Mouse (Mus musculus): ENCODE results near the gene Etv6.

Etv6 gene

GRCm38 (mm10) chr6:134043545-134043944 lies 8.0 kb downstream of the Etv6 start:
- no peak for DNase-seq (ENCODE audit: low read depth, low spot score)

DNA sequence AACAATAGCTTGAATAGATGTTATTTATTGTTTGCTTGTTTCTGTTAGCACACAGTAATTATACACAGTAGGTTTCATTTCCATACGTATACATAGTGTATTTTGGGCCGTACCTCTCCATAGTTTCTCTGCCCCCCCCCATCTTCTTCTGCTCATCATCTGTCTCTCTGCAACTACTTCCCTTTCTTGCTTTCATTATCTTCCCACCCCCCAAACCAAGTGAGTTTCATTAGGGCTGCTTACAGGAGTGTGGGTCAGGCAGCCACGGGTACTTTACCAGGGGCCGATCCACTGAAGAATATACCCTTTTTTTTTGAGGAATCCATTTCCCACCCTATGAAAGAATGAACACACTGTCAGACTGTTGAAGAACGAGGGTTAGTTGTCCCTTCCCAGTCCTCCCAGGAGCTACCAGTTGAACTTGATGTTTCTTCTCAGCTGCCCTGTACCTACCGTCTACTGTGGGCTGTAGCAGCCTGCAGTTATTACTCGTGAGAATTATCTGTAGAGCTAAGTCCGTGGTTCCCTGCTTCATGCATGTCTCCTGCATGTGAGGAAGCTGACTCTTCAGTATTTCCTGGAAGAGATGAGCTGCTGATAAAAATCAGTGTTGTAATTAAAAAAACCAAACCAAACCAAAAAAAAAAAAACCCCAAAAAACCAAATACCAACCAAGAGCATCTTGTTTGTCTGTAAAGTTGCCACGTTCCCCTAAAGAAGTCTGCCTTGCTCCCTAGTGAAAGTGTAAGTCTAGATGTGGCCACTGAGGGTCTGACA lies 9.8 kb downstream of the Etv6 start:
- no peak for DNase-seq (ENCODE audit: low read depth, low spot score)

GRCm38 (mm10) chr6:134046136-134046535 lies 10.6 kb downstream of the Etv6 start:
- DNase-seq (ENCODE audit: low read depth, low spot score) = no peak

- DNase-seq (ENCODE audit: low read depth, low spot score) = no peak
Observed at GRCm38 (mm10) chr6:134047249-134047648, 11.7 kb downstream of the Etv6 start.

- no peak for DNase-seq (ENCODE audit: low read depth, low spot score)
Observed at GRCm38 (mm10) chr6:134047974-134048373, 12.5 kb downstream of the Etv6 start.

DNA sequence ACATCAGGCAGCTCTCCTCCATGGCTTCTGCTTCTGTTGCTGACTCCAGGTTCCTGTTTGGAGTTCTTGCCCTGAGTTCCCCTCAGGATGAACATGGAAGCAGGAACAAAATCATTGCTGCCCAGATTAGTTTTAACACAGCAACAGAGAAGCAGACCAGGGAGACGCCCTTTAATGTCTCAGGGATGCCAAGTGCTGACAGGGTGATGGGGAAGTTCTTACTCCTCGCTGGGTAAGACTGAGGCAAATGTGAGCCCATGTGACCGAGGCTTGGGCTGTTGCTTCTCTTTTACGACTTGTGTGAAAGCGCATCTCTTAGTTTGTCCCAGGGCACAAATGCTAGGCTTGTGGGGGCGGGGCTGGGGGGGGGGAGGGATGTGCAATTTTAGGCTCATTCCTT lies 13.5 kb downstream of the Etv6 start:
- no peak for DNase-seq (ENCODE audit: low read depth, low spot score)

GRCm38 (mm10) chr6:134050466-134050865 lies 15.0 kb downstream of the Etv6 start:
- no peak for DNase-seq (ENCODE audit: low read depth, low spot score)

DNA sequence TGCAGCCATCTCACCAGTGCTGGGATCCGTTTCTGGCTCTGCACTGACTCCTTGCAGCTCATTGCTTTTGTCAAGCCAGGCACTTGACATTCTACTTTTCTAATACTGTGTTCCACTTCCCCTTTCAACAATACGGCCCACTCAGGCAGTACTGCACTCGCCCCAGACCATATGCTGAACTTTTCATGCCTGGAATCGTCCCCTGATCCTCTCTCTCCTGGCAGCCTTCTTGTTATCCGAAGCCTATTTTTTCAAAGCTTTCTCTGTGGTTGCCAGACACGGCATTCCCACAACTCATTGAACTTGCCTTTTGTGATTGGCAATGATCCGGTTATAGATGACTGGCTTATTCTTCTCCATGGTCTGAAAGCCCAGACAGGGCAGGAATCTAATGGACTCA lies 16.4 kb downstream of the Etv6 start:
- no peak for DNase-seq (ENCODE audit: low read depth, low spot score)

- no peak for DNase-seq (ENCODE audit: low read depth, low spot score)
Observed at GRCm38 (mm10) chr6:134053146-134053545, 17.6 kb downstream of the Etv6 start.

- DNase-seq (ENCODE audit: low read depth, low spot score) = no peak
Observed at GRCm38 (mm10) chr6:134053566-134053965, 18.1 kb downstream of the Etv6 start.

DNA sequence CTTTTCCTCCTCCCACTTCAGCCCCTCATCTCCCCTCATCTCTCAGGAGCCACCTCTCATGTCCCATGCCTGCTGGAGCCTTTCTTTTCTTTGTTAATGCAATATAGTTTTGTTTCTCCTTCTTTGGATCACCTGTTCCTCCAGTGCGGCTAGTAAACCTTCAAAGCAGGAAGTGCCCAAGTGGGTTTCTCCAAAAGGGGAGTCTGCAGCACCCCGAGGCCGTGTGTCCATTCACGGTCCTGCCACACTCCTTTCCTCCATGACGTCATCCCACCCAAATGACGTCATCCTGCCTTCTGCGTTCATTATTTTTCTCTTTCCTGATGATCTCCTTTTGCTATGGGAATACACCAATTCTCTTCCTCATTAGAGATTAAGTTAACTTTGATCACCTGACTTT lies 20.1 kb downstream of the Etv6 start:
- DNase-seq (ENCODE audit: low read depth, low spot score) = no peak

GRCm38 (mm10) chr6:134058451-134058850 lies 23.0 kb downstream of the Etv6 start:
- no peak for DNase-seq (ENCODE audit: low read depth, low spot score)

DNA sequence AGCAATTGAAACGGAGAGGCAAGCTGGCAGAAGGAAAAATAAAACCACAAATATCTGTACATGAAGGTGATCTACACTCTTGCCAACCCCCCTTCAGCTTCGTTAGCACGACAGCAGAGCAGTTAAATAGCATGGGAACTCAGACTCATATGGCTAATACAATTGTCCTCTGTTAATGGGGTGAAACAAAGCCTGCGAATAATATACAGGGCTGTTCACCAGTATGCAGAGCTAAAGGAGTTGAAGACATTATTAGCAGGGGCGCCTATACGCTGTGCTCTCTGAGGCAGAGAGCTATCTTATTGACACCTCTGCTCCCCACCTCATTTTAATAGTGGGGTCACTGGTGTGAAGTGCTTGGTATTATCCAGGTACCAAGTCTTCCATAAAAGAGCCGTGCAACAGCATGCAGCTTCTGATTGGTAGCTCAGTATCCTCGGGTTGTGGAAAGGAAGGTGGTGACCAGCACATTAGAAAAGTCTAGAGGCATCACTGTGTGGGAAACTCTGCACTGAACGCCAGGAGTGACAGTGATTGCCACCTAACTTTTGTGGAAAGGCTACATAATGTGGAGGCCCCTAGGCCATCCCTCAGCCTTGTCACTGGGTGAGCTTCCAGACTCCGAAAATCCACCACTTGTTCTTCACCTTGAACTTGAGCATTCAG lies 23.5 kb downstream of the Etv6 start:
- DNase-seq (ENCODE audit: low read depth, low spot score) = no peak

GRCm38 (mm10) chr6:134059552-134059891 lies 24.0 kb downstream of the Etv6 start:
- no peak for DNase-seq (ENCODE audit: low read depth, low spot score)

- DNase-seq (ENCODE audit: low read depth, low spot score) = no peak
Observed at GRCm38 (mm10) chr6:134060036-134060435, 24.5 kb downstream of the Etv6 start.

DNA sequence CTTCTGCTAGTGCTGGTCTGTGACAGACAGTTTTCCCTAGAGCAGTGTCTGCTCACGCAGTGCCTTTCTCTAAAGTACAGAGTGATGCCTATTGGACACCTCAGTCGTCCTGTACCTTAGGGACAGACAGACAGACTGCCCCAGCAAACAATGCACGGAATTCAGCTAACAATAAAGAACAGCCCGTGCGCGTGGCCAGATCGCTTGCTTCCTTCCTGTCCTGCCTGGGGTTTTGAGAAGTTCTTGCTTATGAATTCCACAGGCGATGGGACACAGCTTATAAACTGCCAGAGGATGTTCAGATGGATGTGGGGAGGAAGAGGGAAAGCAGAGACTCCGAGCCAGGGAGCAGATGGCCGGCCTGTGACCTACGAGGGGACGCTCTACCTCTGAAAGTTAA lies 25.3 kb downstream of the Etv6 start:
- no peak for DNase-seq (ENCODE audit: low read depth, low spot score)

DNA sequence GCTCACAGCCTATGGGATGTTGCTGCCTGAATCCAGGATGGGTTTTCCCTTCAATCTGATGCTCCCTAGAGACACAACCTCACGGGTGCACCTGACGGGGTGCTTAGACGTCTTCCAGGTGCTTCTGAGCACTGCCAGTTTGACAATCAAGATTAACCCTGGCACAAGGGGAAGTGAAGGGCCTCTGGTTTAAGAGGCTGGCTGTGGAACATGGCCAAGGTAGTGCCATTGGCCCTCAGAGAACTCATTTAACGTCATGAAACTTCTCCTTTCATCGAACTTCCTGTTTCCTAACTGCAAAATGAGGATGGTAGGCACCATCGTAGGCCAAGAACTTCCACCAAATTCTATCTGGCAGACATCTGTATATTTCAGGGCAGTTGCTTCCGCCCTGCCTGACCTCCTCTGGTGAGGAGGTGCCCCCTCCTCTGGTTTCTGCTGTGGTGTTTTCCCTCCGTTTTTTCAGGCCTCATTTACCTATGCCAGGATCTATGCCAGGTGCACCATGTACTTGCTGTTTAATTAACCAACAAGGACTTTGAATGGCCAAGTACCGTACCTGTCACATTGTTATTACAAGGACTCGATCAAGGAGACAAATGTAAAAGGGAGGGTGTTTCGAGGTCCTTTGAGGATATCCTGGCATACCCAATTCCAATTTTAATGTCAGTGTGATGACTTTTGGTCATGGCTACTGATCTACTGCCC lies 29.7 kb downstream of the Etv6 start:
- DNase-seq (ENCODE audit: low read depth, low spot score) = no peak

- no peak for DNase-seq (ENCODE audit: low read depth, low spot score)
Observed at GRCm38 (mm10) chr6:134066112-134066511, 30.6 kb downstream of the Etv6 start.

DNA sequence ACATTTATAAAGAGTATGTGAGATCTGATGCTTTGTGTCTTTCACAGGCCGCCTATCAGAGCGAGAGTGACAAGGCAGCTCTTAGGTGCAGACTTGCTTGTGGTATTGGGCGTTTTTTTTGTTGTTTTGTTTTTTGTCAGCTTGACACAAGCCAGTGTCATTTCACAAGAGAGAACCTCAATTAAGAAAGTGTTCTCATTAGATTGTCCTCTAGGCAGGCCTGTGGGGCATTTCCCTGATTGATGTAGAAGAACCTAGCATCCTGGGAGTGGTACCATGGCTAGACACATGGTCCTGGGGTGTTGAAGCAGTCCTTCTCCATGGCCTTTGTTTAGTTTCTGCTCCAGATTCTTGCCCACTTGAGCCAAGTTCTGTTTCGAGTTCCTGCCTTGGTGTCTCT lies 31.5 kb downstream of the Etv6 start:
- no peak for DNase-seq (ENCODE audit: low read depth, low spot score)

- no peak for DNase-seq (ENCODE audit: low read depth, low spot score)
Observed at GRCm38 (mm10) chr6:134067536-134067935, 32.0 kb downstream of the Etv6 start.

- DNase-seq (ENCODE audit: low read depth, low spot score) = no peak
Observed at GRCm38 (mm10) chr6:134072439-134072838, 36.9 kb downstream of the Etv6 start.

GRCm38 (mm10) chr6:134072906-134073305 lies 37.4 kb downstream of the Etv6 start:
- DNase-seq (ENCODE audit: low read depth, low spot score) = no peak

DNA sequence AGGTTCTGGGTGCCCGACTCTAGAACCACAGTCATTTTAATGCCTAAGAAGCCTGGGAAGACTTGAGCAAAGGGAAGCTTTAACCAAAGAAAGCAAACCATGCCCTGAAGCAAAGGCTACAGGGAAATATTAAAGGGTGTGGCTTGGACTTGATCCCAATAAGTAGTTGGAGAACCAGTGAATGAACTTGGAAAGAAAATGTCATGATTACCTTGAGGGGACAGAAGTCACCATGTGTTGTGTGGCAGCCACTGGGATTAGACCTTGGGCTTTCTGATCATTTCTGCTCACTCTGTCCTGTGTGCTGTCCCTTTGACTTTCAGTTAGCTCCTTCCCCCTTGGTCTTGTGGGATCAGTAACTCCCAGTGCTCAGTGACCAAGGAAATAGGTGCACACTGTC lies 38.9 kb downstream of the Etv6 start:
- DNase-seq (ENCODE audit: low read depth, low spot score) = no peak
